Mouse (Mus musculus) heart, embryonic 10.5 days (tissue): Measurements from ENCODE around the gene Mvk. TPM values are rescaled to one million over a fixed set of nuclear protein-coding genes. Genes with fewer than 3 reads are reported as not detected.

Experiments used
- DNase-seq: peaks from one replicate; pipeline ENCODE4 v3.0.0-alpha.2; 2017; ENCODE audit warnings: low spot score
- H3K27ac ChIP-seq: fragments of 300-500 bp; sonication (generic); 2 replicates; pipeline ENCODE4 v1.5.1; 2016; ENCODE audit warnings: mild to moderate bottlenecking
- H3K27me3 ChIP-seq: fragments of 300-500 bp; sonication (generic); 2 replicates; pipeline ENCODE4 v1.6.1; 2016; ENCODE audit warnings: mild to moderate bottlenecking; ENCODE audit not compliant: poor library complexity, insufficient read depth, severe bottlenecking
- H3K36me3 ChIP-seq: fragments of 300-500 bp; sonication (generic); 2 replicates; pipeline ENCODE4 v1.6.1; 2016; ENCODE audit warnings: mild to moderate bottlenecking, moderate library complexity
- H3K4me1 ChIP-seq: fragments of 300-500 bp; sonication (generic); 2 replicates; pipeline ENCODE4 v1.6.1; 2016; ENCODE audit warnings: mild to moderate bottlenecking
- H3K4me3 ChIP-seq: fragments of 300-500 bp; sonication (generic); 2 replicates; pipeline ENCODE4 v1.5.1; 2016; ENCODE audit warnings: mild to moderate bottlenecking, moderate library complexity
- H3K9me3 ChIP-seq: fragments of 300-500 bp; sonication (generic); 2 replicates; pipeline ENCODE4 v1.6.1; 2016; ENCODE audit warnings: mild to moderate bottlenecking, moderate library complexity
- WGBS: fragments of 180-500 bp; shearing (Covaris S2); methylation state at CpG from one replicate; pipeline ENCODE4 v1.1.7; 2016; 5-methylcytosine and 5-hydroxymethylcytosine counted together
- polyA plus RNA-seq: library from polyadenylated mRNA; unstranded; fragments of >200 nt; fragmentation: Nextera tagmentation; extraction: Ambion mirVana; gene quantifications from 2 replicates; pipeline ENCODE4 v1.2.1, GENCODE M21; 2016

Mvk gene
- polyA plus RNA-seq, 1 experiment from 2014 or later, result 45.1 TPM

DNA sequence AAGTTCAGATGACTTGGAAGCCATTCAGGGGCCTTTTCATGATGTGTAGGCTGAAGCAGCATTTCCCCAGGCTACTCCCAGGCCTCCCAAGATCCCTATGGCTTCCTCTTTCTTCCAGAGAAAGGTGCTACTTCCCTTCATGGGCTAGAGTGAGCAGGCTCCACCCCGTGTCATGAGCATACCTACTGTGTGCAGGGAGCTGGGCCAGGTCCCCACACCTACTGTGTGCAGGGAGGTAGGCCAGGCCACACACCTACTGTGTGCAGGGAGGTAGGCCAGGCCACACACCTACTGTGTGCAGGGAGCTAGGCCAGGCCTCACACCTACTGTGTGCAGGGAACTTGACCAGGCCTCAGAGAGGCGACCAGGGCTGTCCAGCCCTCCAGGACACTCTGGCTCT, 20.5 kb downstream of the Mvk start:
- Histone ChIP-seq H3K4me3 (no peak overlapping the region), H3K4me1 (peaks cover 72% of the 10 kb centered on the region), H3K36me3 (no peaks in the 10 kb centered on the region), H3K9me3 (no peaks in the 10 kb centered on the region), H3K27ac (no peak overlapping the region; the same call in 1 of the 2 replicates), H3K27me3 (peaks cover 15% of the 10 kb centered on the region)
- no peak for DNase-seq
- WGBS, result 92% methylated on average over 2 of the region's 2 CpGs

DNA sequence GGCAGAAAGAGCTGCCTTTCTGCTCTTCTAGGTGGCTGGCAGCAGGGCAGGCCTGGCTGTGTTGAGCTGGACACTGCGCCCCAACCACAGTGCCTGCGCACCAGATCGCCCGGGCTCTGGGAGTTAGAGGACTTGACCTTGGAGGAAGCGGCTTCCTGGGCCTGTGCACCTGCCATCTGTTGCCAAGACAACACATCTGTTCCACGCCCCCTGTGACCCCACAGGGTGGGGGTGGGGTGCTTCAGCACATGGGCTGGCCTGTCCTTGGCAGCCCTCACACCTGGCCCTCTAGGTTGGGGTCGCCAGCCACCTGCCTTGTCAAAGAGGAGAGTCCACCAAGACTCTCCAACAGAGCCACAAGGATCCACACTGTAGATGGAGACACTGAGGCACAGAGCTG, 21.6 kb downstream of the Mvk start:
- peaks cover 74% of the 10 kb centered on the region for H3K4me1 ChIP-seq
- DNase-seq, result no peak
- no peaks in the 10 kb centered on the region for H3K9me3 ChIP-seq
- WGBS, result 72% methylated on average over 7 of the region's 7 CpGs
- 0 out of 2 replicates have a peak, but pooled peaks cover 4% of the 10 kb centered on the region for H3K27me3 ChIP-seq
- H3K4me3 ChIP-seq, result no peak overlapping the region
- no peaks in the 10 kb centered on the region for H3K36me3 ChIP-seq
- peak overlapping the region; percentile 83 for H3K27ac ChIP-seq

GRCm38 (mm10) chr5:114467019-114467418, 22.9 kb downstream of the Mvk start:
- peak overlapping the region; percentile 83 for H3K27ac ChIP-seq
- peaks cover 64% of the 10 kb centered on the region for H3K4me1 ChIP-seq
- H3K27me3 ChIP-seq, result 0 out of 2 replicates have a peak, but pooled peaks cover 4% of the 10 kb centered on the region
- H3K36me3 ChIP-seq, result no peaks in the 10 kb centered on the region
- H3K9me3 ChIP-seq, result no peaks in the 10 kb centered on the region
- WGBS, result 2% methylated on average over 11 of the region's 11 CpGs
- no peak for DNase-seq
- peak overlapping the region; percentile 50 for H3K4me3 ChIP-seq

GRCm38 (mm10) chr5:114467430-114467829, 23.4 kb downstream of the Mvk start:
- peaks cover 60% of the 10 kb centered on the region for H3K4me1 ChIP-seq
- no peaks in the 10 kb centered on the region for H3K9me3 ChIP-seq
- H3K4me3 ChIP-seq, result peak overlapping the region; percentile 50
- peak; percentile 94 for DNase-seq
- 0 out of 2 replicates have a peak, but pooled peaks cover 6% of the 10 kb centered on the region for H3K27me3 ChIP-seq
- no peaks in the 10 kb centered on the region for H3K36me3 ChIP-seq
- under 1% methylated on average over 11 of the region's 13 CpGs for WGBS
- peak overlapping the region; percentile 83 for H3K27ac ChIP-seq

DNA sequence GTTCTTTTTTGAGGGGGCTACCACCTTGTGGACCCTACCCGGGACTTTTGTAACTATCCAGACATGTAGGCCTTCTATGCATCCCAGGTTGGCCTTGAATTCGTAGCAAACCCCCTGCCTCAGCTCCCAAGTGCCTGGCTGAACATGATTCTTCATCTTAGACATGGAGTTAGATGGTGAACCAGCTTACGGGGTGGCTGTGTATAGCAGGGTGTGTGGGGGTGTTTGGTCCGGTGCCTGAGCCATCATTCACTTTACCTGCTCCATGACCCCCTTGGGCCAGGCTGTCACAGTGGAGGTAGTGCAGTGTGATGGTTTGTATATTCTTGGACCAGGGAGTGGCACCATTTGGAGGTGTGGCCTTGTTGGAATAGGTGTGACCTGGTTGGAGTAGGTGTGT, 23.9 kb downstream of the Mvk start:
- H3K36me3 ChIP-seq, result no peaks in the 10 kb centered on the region
- H3K27me3 ChIP-seq, result peaks cover 12% of the 10 kb centered on the region; the same call in 1 of the 2 replicates
- no peak overlapping the region for H3K4me3 ChIP-seq
- H3K4me1 ChIP-seq, result peaks cover 54% of the 10 kb centered on the region
- 61% methylated on average over 4 of the region's 4 CpGs for WGBS
- peak overlapping the region; percentile 83 for H3K27ac ChIP-seq
- H3K9me3 ChIP-seq, result no peaks in the 10 kb centered on the region
- DNase-seq, result no peak

DNA sequence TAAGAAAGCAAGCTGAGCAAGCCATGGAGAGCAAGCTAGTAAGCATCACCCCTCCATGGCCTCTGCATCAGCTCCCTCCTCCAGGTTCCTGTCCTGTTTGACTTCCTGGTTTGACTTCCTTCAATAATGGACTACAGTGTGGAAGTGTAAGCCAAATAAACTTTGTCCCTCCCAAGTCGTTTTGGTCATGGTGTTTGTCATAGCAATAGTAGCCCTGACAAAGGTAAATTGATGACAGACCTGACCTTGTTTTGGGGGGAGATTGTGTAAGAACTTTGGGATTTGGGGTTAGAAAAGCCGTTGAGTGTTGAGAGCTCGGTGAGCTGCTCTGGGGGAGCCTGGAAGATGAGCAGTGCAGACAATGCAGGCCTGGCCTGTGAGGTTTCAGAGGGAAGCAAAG, 26.3 kb downstream of the Mvk start:
- H3K4me3 ChIP-seq, result no peak overlapping the region
- WGBS, result 74% methylated on average over 3 of the region's 3 CpGs
- DNase-seq, result no peak
- H3K27me3 ChIP-seq, result peaks cover 23% of the 10 kb centered on the region; the same call in 1 of the 2 replicates
- no peaks in the 10 kb centered on the region for H3K9me3 ChIP-seq
- no peaks in the 10 kb centered on the region for H3K36me3 ChIP-seq
- peaks cover 44% of the 10 kb centered on the region for H3K4me1 ChIP-seq
- no peak overlapping the region for H3K27ac ChIP-seq

GRCm38 (mm10) chr5:114474741-114475491, 30.8 kb downstream of the Mvk start:
- no peaks in the 10 kb centered on the region for H3K36me3 ChIP-seq
- H3K4me3 ChIP-seq, result no peak overlapping the region
- WGBS, result 61% methylated on average over 35 of the region's 35 CpGs
- DNase-seq, result no peak
- H3K4me1 ChIP-seq, result peaks cover 6% of the 10 kb centered on the region
- no peaks in the 10 kb centered on the region for H3K9me3 ChIP-seq
- peaks cover 29% of the 10 kb centered on the region; the same call in 1 of the 2 replicates for H3K27me3 ChIP-seq
- H3K27ac ChIP-seq, result 0 out of 2 replicates have a peak overlapping the region, but pooled peaks have one; percentile 64

GRCm38 (mm10) chr5:114478267-114478666, 34.2 kb downstream of the Mvk start:
- Histone ChIP-seq H3K4me3 (no peak overlapping the region), H3K27ac (no peak overlapping the region), H3K4me1 (peaks cover 11% of the 10 kb centered on the region), H3K27me3 (peaks cover 20% of the 10 kb centered on the region; the same call in 1 of the 2 replicates), H3K9me3 (no peaks in the 10 kb centered on the region), H3K36me3 (no peaks in the 10 kb centered on the region)
- DNase-seq, result no peak
- WGBS, result 88% methylated on average over 12 of the region's 12 CpGs

GRCm38 (mm10) chr5:114482587-114483011, 38.5 kb downstream of the Mvk start:
- Histone ChIP-seq H3K27me3 (peaks cover 11% of the 10 kb centered on the region; the same call in 1 of the 2 replicates), H3K4me3 (no peak overlapping the region), H3K4me1 (0 out of 2 replicates have a peak, but pooled peaks cover 12% of the 10 kb centered on the region), H3K36me3 (no peaks in the 10 kb centered on the region), H3K27ac (no peak overlapping the region), H3K9me3 (no peaks in the 10 kb centered on the region)
- no peak for DNase-seq
- WGBS, result 30% methylated on average over 14 of the region's 14 CpGs

- WGBS, result 73% methylated on average over 14 of the region's 14 CpGs
- Histone ChIP-seq H3K9me3 (no peaks in the 10 kb centered on the region), H3K27ac (no peak overlapping the region), H3K4me3 (no peak overlapping the region), H3K27me3 (no peaks in the 10 kb centered on the region), H3K4me1 (0 out of 2 replicates have a peak, but pooled peaks cover 12% of the 10 kb centered on the region), H3K36me3 (no peaks in the 10 kb centered on the region)
- no peak for DNase-seq
These were observed 41.6 kb downstream of the Mvk start for GRCm38 (mm10) chr5:114485685-114486084.

- no peak overlapping the region for H3K4me3 ChIP-seq
- H3K27me3 ChIP-seq, result no peaks in the 10 kb centered on the region
- no peaks in the 10 kb centered on the region; the same call in 1 of the 2 replicates for H3K9me3 ChIP-seq
- H3K36me3 ChIP-seq, result no peaks in the 10 kb centered on the region
- H3K27ac ChIP-seq, result no peak overlapping the region
- no peak for DNase-seq
- H3K4me1 ChIP-seq, result 0 out of 2 replicates have a peak, but pooled peaks cover 6% of the 10 kb centered on the region
- WGBS, result 85% methylated on average over 6 of the region's 6 CpGs
These were observed 45.5 kb downstream of the Mvk start for GRCm38 (mm10) chr5:114489570-114489969.

DNA sequence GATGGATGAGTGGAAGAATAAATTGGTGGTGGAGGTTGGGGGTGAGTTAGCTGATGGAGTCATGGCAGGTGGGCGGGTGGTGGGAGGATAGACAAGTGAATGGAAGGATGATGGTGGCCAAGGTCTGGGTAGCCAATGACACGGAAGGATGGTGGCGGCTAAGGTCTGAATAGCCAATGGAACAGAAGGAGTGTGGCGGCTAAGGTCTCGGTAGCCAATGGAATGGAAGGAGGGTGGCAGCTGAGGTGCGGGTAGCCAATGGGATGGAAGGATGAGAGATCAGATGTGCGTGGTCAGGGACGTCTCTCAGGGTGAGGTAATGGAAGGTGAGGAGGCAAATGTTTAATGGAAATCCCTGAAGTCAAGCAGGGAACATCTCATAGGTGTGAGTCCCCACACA, 46.2 kb downstream of the Mvk start:
- WGBS, result 85% methylated on average over 8 of the region's 8 CpGs
- no peak overlapping the region for H3K27ac ChIP-seq

GRCm38 (mm10) chr5:114494761-114495160, 50.7 kb downstream of the Mvk start:
- Histone ChIP-seq H3K27ac (no peak overlapping the region), H3K4me1 (peaks cover 6% of the 10 kb centered on the region; the same call in 1 of the 2 replicates), H3K4me3 (no peak overlapping the region), H3K27me3 (no peaks in the 10 kb centered on the region), H3K36me3 (no peaks in the 10 kb centered on the region), H3K9me3 (no peaks in the 10 kb centered on the region; the same call in 1 of the 2 replicates)
- WGBS, result 29% methylated on average over 1 of the region's 1 CpGs
- DNase-seq, result no peak

More for the DNA sequence above, 46.2 kb downstream of the Mvk start:
- Histone ChIP-seq H3K27me3 (no peaks in the 10 kb centered on the region), H3K9me3 (no peaks in the 10 kb centered on the region; the same call in 1 of the 2 replicates), H3K36me3 (no peaks in the 10 kb centered on the region), H3K4me3 (no peak overlapping the region), H3K4me1 (0 out of 2 replicates have a peak, but pooled peaks cover 6% of the 10 kb centered on the region)
- DNase-seq, result no peak
